Mouse (Mus musculus) lung, adult 2 months (tissue): ENCODE measurements around the gene Nprl3. TPM values are rescaled to one million over a fixed set of nuclear protein-coding genes. Genes with fewer than 3 reads are reported as not detected.

Experiments
- DNase-seq: peaks from one replicate; pipeline ENCODE4 v3.0.0; 2022
- H3K4me1 ChIP-seq: fragments of 200-500 bp; 2 replicates; pipeline ENCODE4 v1.6.1; 2011; ENCODE audit warnings: low read length; ENCODE audit not compliant: control insufficient read depth, insufficient read depth
- H3K4me3 ChIP-seq: fragments of 200-500 bp; replicated peaks from 2 replicates; pipeline ENCODE3; 2011; ENCODE audit warnings: low read depth, mild to moderate bottlenecking, control low read depth, low read length; ENCODE audit errors: extremely low read depth
- CTCF ChIP-seq: fragments of 200-500 bp; IDR thresholded peaks from 2 replicates; pipeline ENCODE4 v1.5.1; 2011; ENCODE audit warnings: mild to moderate bottlenecking, low read length, control low read depth; ENCODE audit not compliant: insufficient read depth
- POLR2A ChIP-seq: fragments of 200-500 bp; IDR thresholded peaks from 2 replicates; pipeline ENCODE4 v1.6.1; 2011; ENCODE audit warnings: low read depth, mild to moderate bottlenecking, control low read depth, low read length, borderline replicate concordance; ENCODE audit errors: extremely low read depth
- WGBS: fragments of 180-500 bp; shearing (Covaris S2); methylation state at CpG from one replicate; pipeline ENCODE4 v1.1.7; 2018; 5-methylcytosine and 5-hydroxymethylcytosine counted together
- polyA plus RNA-seq: library from polyadenylated mRNA; depleted of rRNA; stranded (reverse); fragments of >200 nt; gene quantifications from 2 replicates; pipeline ENCODE4 v1.2.3, GENCODE M21; 2012

The Nprl3 gene
- polyA plus RNA-seq, 1 experiment, result 85.7 TPM

DNA sequence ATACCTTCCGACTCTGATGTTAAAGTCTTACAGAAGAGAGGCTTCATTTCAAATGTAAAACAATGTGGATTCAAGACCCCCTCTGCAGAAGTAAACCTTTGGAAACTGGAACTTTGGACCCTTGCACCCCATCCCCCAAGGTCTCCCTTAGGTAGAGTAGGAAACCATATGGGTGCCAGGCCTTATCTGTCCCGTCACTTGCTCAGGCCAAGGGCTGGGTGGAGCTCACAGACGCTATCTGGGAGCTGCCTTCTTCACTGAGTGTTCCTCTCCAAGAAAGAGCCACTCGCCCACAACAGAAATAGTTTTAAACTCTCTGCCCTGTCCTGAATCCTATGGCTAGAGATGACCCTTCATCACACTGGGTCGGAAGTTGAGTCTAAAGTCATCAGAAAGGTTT, 1.4 kb upstream of the Nprl3 start:
- DNase-seq, result no peak
- TF ChIP-seq POLR2A (no peak), CTCF (no peak)
- WGBS, result 75% methylated on average over 5 of the region's 5 CpGs

DNA sequence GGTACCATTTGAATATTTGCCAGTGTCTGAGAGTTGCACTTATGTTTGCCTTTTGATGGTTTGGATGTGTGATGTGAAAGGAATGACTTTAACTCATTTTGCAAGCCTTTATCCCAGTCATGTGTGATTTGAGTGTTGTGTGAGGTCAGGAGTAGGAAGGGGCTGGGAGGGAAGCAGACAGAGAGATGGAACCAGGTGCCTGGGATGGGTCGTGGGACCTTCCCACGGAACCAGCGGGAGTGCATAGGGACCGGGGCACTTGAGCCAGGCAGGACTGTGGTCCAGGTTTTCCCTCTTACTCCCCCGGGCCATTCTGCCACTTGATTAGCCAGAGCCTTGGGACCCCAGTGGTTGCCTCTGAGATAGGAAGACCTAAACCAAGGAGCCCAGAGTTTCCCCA, 457 bp upstream of the Nprl3 start:
- WGBS, result 20% methylated on average over 5 of the region's 5 CpGs
- DNase-seq, result peak; percentile 8
- TF ChIP-seq POLR2A (no peak), CTCF (no peak)
- Histone ChIP-seq H3K4me3 (no peak overlapping the region), H3K4me1 (0 out of 2 replicates have a peak, but pooled peaks cover under 1% of the 10 kb centered on the region)

More for the DNA sequence above, 1.4 kb upstream of the Nprl3 start:
- Histone ChIP-seq H3K4me1 (no peaks in the 10 kb centered on the region), H3K4me3 (no peak overlapping the region)

DNA sequence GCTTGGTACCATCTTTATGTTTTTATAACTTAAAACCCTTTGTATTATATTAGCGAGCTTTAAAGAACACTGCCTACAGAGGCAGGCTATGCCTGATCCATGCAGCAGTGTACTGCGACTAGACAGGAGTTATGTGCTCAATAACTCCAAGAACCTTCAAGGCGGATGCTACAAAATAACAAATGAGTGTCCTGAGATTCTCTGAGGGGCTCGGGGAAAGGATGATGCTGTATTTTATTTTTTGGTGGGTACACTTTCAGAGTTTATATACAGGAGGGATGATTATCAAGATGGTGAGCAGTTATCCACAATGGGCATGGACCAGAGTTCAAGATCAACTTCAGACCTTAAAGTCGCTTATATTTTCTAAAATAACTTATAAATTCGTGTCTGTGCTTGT, 731 bp downstream of the Nprl3 start:
- no peak for TF ChIP-seq CTCF
- TF ChIP-seq POLR2A, result no peak
- WGBS, result 19% methylated on average over 6 of the region's 6 CpGs
- Histone ChIP-seq H3K4me3 (peak overlapping the region; percentile 82), H3K4me1 (0 out of 2 replicates have a peak, but pooled peaks cover 2% of the 10 kb centered on the region)
- no peak for DNase-seq

DNA sequence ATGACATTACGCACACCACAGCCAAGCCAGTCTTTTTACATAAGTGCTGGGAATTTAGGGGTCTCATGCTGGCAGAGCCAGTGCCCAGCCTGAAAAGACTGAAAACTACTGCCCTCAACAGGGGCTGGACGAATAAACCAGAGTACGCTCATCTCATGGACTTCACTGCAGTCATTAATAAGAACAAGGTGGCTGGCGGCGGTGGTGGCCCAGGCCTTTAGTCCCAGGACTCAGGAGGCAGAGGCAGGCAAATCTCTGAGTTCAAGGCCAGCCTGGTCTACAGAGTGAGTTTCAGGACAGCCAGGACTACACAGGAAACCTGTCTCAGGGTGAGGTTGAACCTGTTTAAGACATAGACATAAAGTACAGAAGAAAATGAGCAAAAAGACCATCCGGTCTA, 1.3 kb downstream of the Nprl3 start:
- no peak overlapping the region for H3K4me3 ChIP-seq
- 93% methylated on average over 6 of the region's 6 CpGs for WGBS
- 0 out of 2 replicates have a peak, but pooled peaks cover 2% of the 10 kb centered on the region for H3K4me1 ChIP-seq
- no peak for TF ChIP-seq CTCF
- no peak for TF ChIP-seq POLR2A
- no peak for DNase-seq

DNA sequence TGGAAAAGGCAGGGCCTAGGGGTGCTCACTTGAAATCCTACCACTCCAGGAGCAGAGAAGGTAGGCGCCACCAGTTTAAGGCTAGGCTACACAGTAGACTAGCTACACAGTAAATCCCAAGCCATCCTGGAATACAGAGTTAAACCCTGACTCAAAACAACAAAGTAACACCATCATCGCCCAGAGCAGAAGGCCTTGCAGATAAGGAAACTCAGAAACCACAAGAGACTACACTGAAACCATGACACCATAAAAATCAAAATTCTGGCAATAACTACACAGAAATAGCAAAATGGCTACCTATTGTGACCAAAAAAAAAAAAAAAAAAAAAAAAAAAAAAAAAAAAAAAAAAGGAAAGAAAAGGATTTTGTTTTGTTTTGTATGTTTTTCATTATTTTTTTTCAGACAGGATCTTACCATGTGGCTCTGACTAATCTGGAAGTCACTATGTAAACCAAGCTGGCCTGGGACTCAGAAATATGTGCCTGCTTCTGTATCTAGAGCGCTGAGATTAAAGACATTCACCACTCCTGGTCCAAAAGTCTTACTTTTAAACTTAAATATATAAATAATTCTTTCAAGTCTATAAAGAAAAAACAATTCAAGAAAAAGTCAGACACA, 2.3 kb downstream of the Nprl3 start:
- 0 out of 2 replicates have a peak, but pooled peaks cover 2% of the 10 kb centered on the region for H3K4me1 ChIP-seq
- no peak overlapping the region for H3K4me3 ChIP-seq
- no peak for TF ChIP-seq POLR2A
- no peak for TF ChIP-seq CTCF
- 86% methylated on average over 3 of the region's 3 CpGs for WGBS
- DNase-seq, result no peak

DNA sequence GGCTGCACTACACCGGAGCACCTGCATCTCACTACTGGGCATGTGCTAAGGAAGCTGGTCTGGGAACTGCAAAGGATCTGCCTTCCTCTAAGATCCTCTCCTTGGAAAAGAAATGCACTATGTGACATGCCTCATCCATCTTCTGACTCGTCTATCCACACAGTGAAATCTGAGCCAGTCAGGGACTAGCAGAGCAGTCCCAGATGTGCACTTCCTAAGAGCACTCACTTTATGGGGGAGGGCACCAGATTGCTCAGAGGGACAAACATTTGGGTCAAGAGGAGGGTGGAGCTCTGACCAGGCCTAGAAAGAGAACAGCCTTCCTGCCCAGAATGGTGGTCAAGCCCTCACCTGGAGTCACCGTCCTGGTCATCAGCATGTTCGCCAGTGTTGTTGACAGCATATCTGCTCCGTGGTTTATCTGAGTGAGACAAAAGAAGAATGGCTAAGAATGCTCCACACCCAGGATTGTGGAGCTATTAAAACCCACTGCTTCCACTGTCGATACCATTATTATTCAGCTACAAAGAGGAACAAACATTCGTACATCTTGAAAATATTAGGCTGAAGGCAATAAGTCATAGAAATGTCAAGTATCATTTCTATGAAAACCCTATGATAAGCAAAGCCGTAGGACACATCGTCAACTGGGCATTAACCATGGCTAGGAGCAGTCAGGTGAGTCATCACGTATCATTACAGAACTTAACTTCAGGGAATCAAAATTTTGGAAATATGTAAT, 4.7 kb downstream of the Nprl3 start:
- TF ChIP-seq CTCF (no peak), POLR2A (no peak)
- H3K4me3 ChIP-seq, result no peak overlapping the region
- 65% methylated on average over 10 of the region's 10 CpGs for WGBS
- no peak for DNase-seq
- 0 out of 2 replicates have a peak, but pooled peaks cover 2% of the 10 kb centered on the region for H3K4me1 ChIP-seq

DNA sequence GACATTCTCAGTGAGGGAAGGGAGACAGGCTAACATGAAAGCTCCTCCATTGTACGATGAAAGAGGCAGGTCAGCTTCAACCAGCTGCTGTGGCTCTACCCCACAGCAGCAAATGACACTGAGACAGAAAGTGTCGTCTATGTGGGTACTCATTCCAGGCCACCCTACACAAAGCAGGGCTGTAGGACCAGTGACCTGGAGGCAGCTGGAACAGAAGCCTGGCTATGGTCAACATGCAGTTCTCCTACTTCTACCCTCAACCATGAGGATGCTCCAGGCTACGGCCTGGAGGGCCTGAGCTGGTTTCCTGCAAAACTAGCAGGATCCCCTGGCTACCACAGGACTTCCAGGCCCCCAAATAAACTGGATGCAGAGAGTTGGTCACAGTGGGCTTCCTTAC, 10.9 kb downstream of the Nprl3 start:
- no peak overlapping the region for H3K4me3 ChIP-seq
- DNase-seq, result no peak
- H3K4me1 ChIP-seq, result no peaks in the 10 kb centered on the region
- TF ChIP-seq POLR2A (no peak), CTCF (no peak)
- 92% methylated on average over 3 of the region's 3 CpGs for WGBS

DNA sequence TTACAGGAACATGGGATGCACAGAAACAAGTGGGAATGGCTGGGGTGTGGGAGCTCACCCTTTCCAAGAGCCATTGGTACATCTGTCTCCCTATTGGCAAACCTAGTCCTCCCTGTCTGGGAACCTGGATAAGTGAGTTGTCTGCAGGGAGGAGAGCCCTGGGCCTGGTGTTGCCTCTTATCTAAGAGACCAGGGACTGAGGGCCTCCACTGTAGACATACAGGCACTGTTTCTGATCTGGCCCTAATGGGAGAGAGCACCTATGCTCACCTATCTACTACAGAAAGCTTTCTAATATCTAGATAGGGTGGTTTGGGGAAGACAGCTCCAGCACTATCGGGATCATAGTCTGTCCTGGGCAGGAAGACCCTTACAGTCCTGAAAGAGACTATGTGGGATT, 11.4 kb downstream of the Nprl3 start:
- Histone ChIP-seq H3K4me1 (no peaks in the 10 kb centered on the region), H3K4me3 (no peak overlapping the region)
- no peak for DNase-seq
- TF ChIP-seq CTCF (no peak), POLR2A (no peak)
- 94% methylated on average over 1 of the region's 1 CpGs for WGBS

DNA sequence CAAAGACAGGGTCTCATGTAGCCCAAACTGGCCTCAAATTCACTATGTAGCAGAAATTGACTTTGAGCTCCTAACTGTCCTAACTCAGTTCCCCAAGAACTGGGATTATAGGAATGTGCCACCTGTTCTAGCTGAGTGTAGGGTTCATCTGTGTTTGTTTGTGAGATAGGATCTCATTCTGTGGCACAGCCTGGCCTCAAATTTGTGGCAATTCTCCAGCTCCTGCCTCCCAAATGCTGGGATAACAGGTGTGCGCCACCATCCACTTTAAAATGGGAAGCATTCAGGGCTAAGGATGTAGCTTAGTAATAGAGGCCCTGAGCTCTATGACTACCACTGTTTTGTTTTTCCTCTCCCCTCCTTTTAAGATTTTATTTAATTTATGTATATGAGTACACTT, 14.4 kb downstream of the Nprl3 start:
- Histone ChIP-seq H3K4me1 (no peaks in the 10 kb centered on the region), H3K4me3 (no peak overlapping the region)
- WGBS, result 100% methylated on average over 1 of the region's 1 CpGs
- DNase-seq, result no peak
- TF ChIP-seq CTCF (no peak), POLR2A (no peak)

DNA sequence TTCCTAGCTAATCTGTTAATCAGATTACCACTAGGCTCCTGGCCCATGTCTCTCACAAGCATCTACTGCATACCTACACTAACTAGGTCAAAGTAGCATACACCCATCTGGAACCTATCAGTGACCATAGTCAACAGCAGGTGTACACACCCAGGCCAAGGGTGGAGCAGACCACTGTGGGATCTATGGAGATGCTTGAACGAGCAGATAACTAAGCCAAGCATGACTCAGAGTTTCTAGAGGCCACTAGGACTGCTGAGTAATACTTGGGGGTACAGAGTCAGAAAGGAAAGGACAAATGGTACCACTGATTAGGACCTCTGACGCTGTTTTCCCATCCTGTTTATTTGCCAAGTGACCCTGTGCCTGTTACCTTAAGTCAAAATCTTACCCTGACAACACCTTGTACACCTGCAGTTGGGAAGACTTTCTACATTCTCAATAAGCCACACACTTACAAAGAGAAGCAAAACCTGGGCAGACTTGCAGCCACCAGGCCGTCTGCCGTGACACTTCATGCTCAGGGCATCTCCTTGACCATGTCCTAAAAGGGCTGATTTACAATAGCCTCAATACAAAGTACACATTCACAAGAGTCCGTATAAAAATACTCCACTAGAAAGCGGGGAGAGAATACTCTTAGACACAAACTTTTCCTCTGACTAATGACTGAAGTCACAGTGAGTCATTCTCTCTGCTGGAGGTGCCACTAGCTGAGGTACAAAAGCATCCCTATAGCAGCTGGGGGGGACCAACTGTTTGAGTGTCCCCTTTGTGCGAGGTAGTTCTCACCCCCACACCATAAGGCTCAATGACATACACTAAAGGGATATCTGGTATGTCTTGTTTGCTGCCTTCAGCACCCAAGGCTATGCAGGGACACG, 16.4 kb downstream of the Nprl3 start:
- TF ChIP-seq CTCF (no peak), POLR2A (no peak)
- DNase-seq, result no peak
- no peaks in the 10 kb centered on the region for H3K4me1 ChIP-seq
- H3K4me3 ChIP-seq, result no peak overlapping the region
- 81% methylated on average over 8 of the region's 8 CpGs for WGBS
